Mouse (Mus musculus) heart, embryonic 15.5 days (tissue): ENCODE data around the gene Itpr1. TPM values are rescaled to one million over a fixed set of nuclear protein-coding genes. Genes with fewer than 3 reads are reported as not detected.

Source experiments
- ATAC-seq: fragments of 200-750 bp; cut with Nextera tagmentation; replicated peaks from 2 replicates; pipeline ENCODE4 v1.8.0; 2017; ENCODE audit warnings: low read depth, moderate TSS enrichment; ENCODE audit not compliant: insufficient number of reproducible peaks, insufficient read depth, low FRiP score
- H3K27ac ChIP-seq: fragments of 300-500 bp; sonication (generic); 2 replicates; pipeline ENCODE4 v1.5.1; 2015; ENCODE audit warnings: mild to moderate bottlenecking, inconsistent platforms
- H3K27me3 ChIP-seq: fragments of 300-500 bp; sonication (generic); 2 replicates; pipeline ENCODE4 v1.6.1; 2015; ENCODE audit warnings: inconsistent platforms
- H3K36me3 ChIP-seq: fragments of 300-500 bp; sonication (generic); 2 replicates; pipeline ENCODE4 v1.6.1; 2015; ENCODE audit warnings: mild to moderate bottlenecking, inconsistent platforms
- H3K4me1 ChIP-seq: fragments of 300-500 bp; sonication (generic); replicated peaks from 2 replicates; pipeline ENCODE4 v1.6.1; 2015; ENCODE audit warnings: inconsistent platforms
- H3K4me2 ChIP-seq: fragments of 300-500 bp; sonication (generic); 2 replicates; pipeline ENCODE4 v1.6.1; 2015; ENCODE audit warnings: inconsistent platforms, mild to moderate bottlenecking, moderate library complexity
- H3K4me3 ChIP-seq: fragments of 300-500 bp; sonication (generic); 2 replicates; pipeline ENCODE4 v1.5.1; 2015; ENCODE audit warnings: mild to moderate bottlenecking, inconsistent platforms
- H3K9ac ChIP-seq: fragments of 300-500 bp; sonication (generic); 2 replicates; pipeline ENCODE4 v1.6.1; 2015; ENCODE audit warnings: mild to moderate bottlenecking, inconsistent platforms
- H3K9me3 ChIP-seq: fragments of 300-500 bp; sonication (generic); replicated peaks from 2 replicates; pipeline ENCODE4 v1.6.1; 2016; ENCODE audit warnings: inconsistent platforms
- WGBS: fragments of 180-500 bp; shearing (Covaris S2); methylation state at CpG from one replicate; pipeline ENCODE4 v1.1.7; 2015; ENCODE audit warnings: mixed read lengths; 5-methylcytosine and 5-hydroxymethylcytosine counted together
- polyA plus RNA-seq: library from polyadenylated mRNA; unstranded; fragments of >200 nt; fragmentation: Nextera tagmentation; extraction: Ambion mirVana; gene quantifications from 2 replicates; pipeline ENCODE4 v1.2.1, GENCODE M21; 2015

Itpr1 gene
- polyA plus RNA-seq, 1 experiment from 2014 or later = 11.4 TPM

DNA sequence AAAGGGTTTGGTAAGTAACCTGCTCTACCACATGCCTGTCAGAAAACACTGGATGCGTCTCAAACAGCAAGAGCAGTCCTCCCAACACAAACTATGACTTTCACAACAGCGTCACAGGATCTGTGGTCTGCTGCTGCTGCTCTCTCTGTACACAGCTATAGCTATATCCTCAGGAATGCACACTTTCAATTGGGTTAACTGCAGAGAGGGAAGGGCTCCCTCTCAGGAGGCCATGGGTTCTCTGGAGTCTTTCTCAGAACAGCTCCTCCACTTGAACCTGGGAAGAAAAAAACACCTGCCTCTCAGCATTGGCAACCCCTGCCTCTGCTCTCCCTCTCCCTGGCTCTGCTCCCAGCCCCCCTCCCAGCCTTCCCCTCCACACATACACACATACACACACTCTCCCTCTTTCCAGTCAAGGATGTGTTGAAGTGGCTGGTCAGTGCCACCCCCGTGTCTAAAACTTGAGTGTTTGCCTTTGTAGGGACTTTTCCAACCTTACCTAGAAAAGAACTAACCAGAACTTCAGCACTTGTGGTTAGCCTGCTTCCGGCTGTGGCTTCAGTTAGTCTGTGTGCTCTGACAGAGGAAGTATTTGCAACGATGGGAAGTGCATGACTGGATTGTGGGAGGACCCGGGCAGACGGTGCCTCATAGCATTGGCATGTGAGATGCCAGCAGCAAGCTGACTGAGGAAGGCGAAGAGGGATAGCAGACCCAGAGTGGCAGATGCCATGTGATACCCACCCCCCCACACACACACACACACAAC is 323.8 kb downstream of the Itpr1 start:
- peak overlapping the region; percentile 33 for H3K4me2 ChIP-seq
- no peak overlapping the region for H3K9ac ChIP-seq
- peak overlapping the region; percentile 85 for H3K27ac ChIP-seq
- H3K27me3 ChIP-seq = no peaks in the 10 kb centered on the region
- 28% methylated on average over 8 of the region's 8 CpGs for WGBS
- peaks cover 41% of the 10 kb centered on the region for H3K4me1 ChIP-seq
- peaks cover 3% of the 10 kb centered on the region; the same call in 1 of the 2 replicates for H3K36me3 ChIP-seq
- H3K4me3 ChIP-seq = no peak overlapping the region
- no peaks in the 10 kb centered on the region for H3K9me3 ChIP-seq
- peak; percentile 82 for ATAC-seq

DNA sequence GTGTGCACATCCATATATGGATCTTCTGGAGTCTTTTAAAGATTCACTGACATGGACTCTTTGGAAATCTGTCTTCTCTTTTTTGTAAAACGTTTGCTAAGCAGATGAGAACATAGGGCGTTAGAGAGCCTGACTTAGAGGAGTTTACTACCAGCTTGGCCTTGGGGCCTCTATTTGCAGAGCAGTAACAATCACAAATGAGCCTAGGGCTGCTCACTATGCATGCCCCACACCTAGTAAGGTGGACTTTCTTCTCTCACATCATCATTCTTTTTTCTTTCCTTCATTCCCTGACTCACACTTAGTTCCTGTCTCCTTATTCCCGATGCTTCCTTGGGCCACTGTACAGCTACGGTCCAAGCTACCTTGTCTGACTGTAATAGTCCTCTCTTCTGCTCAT is 325.5 kb downstream of the Itpr1 start:
- H3K27ac ChIP-seq = no peak overlapping the region
- 83% methylated on average over 4 of the region's 4 CpGs for WGBS

DNA sequence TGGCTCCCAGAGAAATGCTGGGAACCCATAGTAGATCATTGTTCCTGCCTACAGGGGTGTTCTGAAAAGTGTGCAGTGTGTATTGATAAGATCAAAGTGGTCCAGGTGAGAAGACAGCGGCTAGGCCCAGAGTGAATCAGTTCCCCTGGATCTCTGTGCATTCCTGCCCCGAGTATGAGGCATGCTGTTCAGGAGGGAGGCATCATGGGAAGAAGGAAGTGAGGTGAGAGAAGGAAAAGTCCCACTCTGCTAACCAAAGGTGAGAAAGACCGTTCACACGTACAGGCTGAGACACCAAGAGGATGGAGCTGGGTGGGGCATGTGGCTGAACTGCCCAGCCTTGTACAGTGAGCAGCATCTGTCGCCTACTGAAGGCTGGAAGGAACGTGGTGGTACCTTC is 327.5 kb downstream of the Itpr1 start:
- H3K36me3 ChIP-seq = peaks cover 3% of the 10 kb centered on the region; the same call in 1 of the 2 replicates
- no peaks in the 10 kb centered on the region for H3K27me3 ChIP-seq
- WGBS = 81% methylated on average over 6 of the region's 6 CpGs
- H3K4me3 ChIP-seq = no peak overlapping the region
- ATAC-seq = no peak
- peaks cover 29% of the 10 kb centered on the region for H3K4me1 ChIP-seq
- H3K9me3 ChIP-seq = no peaks in the 10 kb centered on the region
- H3K9ac ChIP-seq = no peak overlapping the region
- no peak overlapping the region for H3K4me2 ChIP-seq
- no peak overlapping the region for H3K27ac ChIP-seq

More for the DNA sequence above, 325.5 kb downstream of the Itpr1 start:
- Histone ChIP-seq H3K4me3 (no peak overlapping the region), H3K36me3 (peaks cover 3% of the 10 kb centered on the region; the same call in 1 of the 2 replicates), H3K9ac (no peak overlapping the region), H3K4me2 (no peak overlapping the region), H3K9me3 (no peaks in the 10 kb centered on the region), H3K4me1 (peaks cover 29% of the 10 kb centered on the region), H3K27me3 (no peaks in the 10 kb centered on the region)
- ATAC-seq = no peak

DNA sequence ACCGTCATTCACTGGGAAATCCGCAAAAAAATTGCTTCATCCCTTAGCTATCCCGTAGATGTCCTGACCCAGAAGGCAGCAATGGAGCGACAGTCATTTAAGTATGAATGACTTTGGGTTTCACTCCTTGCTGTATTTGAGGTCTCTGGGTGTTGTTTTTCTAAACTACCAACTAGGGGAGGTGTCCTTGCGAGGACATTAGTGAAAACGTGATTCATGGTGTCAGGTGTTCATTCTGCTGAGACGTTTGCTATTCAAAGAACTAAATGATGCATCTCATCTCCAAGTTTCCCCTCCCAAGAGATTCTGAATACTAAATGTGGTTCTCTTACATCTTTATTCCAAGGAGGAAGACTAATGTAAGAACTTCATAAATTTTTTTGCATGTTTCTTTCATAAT is 332.0 kb downstream of the Itpr1 start:
- Histone ChIP-seq H3K4me2 (no peak overlapping the region), H3K9me3 (no peaks in the 10 kb centered on the region), H3K9ac (no peak overlapping the region), H3K27me3 (no peaks in the 10 kb centered on the region), H3K36me3 (peaks cover 3% of the 10 kb centered on the region; the same call in 1 of the 2 replicates), H3K27ac (no peak overlapping the region), H3K4me1 (no peaks in the 10 kb centered on the region), H3K4me3 (no peak overlapping the region)
- 78% methylated on average over 7 of the region's 7 CpGs for WGBS
- ATAC-seq = no peak

DNA sequence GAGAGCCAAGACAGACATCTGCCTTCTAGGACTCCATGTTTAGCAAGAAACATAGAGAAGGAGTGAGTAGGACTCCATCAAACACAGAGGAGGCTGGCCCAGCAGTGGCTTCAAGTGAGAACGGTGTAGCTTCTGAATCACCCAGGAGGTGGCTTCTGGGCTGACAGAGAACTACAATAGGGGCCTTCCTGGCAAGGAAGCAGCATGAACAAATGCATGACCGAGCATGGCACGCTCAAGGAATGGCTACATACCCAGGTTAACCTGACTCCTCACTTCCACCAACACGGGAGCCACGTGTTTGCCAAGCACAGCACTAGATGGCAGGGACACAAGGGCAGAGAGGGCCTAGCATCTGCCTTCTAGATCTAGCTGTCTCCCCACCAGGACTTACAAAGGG is 332.6 kb downstream of the Itpr1 start:
- Histone ChIP-seq H3K27ac (no peak overlapping the region), H3K4me3 (no peak overlapping the region), H3K9ac (no peak overlapping the region), H3K4me2 (no peak overlapping the region), H3K4me1 (no peaks in the 10 kb centered on the region), H3K36me3 (peaks cover 3% of the 10 kb centered on the region; the same call in 1 of the 2 replicates), H3K9me3 (no peaks in the 10 kb centered on the region), H3K27me3 (no peaks in the 10 kb centered on the region)
- whole genome bisulfite sequencing = 82% methylated on average over 5 of the region's 5 CpGs
- no peak for ATAC-seq

DNA sequence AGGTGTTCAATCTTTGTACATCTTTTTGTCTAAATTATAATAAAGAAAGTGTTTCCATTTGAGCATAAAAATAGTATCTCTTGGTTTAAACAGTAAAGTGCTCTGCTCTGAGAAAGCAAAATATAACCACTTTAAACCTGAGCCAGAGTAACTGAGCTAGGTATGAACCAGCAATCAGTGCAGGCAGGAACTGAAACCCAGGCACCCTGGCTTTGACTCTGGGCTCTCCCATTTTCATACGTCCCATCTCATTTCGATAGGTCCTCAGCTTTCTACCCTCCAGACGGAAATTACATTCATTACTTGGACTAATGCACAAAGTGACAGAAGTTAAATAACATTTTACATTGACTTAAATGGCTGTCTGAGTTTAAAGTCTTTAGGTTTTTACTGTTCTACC is 335.5 kb downstream of the Itpr1 start:
- H3K9me3 ChIP-seq = no peaks in the 10 kb centered on the region
- WGBS = 88% methylated on average over 3 of the region's 3 CpGs
- H3K9ac ChIP-seq = no peak overlapping the region
- no peak overlapping the region for H3K4me3 ChIP-seq
- H3K27me3 ChIP-seq = no peaks in the 10 kb centered on the region
- no peak for ATAC-seq
- no peaks in the 10 kb centered on the region for H3K36me3 ChIP-seq
- H3K4me1 ChIP-seq = no peaks in the 10 kb centered on the region
- H3K4me2 ChIP-seq = no peak overlapping the region
- no peak overlapping the region for H3K27ac ChIP-seq

DNA sequence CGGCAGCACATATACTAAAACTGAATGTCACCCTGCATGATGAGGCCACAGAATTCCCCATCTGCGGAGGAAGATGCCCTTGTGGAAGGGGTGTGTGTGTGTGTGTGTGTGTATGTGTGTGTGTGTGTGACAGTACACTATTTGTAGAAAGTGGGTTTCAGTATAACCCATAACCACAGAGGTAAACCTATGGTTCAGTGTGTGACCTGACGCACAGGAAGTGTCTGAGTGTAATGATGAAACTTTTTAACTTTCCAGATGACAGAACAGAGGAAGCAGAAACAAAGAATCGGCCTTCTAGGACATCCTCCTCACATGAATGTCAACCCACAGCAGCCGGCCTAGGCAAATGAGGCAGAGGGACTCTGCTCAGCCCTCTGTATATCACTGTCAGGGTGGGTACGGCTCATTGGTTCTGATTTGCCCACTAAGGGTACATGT is 336.6 kb downstream of the Itpr1 start:
- Histone ChIP-seq H3K4me2 (no peak overlapping the region), H3K9me3 (no peaks in the 10 kb centered on the region), H3K27ac (no peak overlapping the region), H3K4me1 (no peaks in the 10 kb centered on the region), H3K27me3 (no peaks in the 10 kb centered on the region), H3K9ac (no peak overlapping the region), H3K4me3 (no peak overlapping the region), H3K36me3 (no peaks in the 10 kb centered on the region)
- 75% methylated on average over 6 of the region's 6 CpGs for WGBS
- no peak for ATAC-seq

DNA sequence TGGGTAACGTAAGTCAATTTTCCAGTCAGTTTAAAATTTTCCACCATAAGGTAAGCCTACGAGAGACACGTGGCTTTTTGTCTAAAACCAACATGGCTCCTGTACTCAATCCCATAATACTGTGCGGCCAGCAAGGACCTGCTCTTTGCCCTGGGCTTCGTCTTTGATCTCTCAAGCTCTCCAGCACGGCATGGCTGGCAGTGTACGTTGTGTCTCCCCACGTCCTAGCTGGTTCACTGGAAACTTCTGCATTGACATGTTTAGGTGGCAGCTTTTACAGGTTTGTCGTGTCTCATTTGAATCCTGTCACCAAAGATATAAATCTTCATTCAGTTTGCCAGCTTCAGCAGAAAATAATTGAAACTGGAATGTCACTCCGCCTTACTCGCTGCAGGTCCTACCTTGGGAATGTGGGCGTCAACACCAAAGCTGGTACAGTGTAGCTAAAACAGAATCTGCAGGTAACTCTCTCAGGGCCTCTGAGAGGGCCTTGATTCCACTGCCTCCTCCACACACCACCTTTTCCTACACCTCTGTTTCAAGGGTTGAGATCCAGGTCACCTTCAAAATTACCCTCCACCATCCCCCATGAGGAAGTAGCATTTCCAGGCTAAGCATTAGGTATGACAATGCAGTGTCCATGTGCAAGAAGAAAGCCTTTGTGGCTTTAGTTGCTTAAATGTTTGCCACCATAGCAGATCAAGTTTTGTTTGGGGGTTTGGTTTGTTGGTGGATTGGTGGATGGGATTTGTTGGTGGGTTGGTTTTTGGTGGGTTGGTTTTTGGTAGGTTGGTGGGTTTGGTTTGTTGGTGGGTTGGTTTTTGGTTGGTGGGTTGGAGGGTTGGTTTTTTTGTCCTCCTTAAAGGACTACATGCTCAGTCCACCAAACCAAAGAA is 339.1 kb downstream of the Itpr1 start:
- no peak for ATAC-seq
- 91% methylated on average over 12 of the region's 12 CpGs for WGBS
- H3K9ac ChIP-seq = no peak overlapping the region

DNA sequence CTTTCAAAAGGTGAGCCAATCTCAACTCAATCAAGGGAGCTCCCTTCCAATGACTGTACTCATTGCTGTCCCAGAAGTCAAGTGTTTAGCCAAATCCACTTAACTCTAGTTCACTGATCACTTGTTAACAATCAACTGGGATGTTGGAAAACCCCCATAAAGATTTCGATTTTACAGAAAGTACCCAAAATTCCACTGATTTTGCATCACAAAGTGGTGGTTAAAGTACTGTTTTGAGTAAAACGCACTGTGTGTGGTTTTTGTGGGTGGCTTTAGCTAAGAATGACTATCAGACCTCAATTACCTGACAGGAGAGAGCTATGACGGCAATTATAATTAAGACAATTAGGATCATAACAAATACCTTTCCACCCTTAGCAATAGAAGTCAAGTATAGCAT is 340.1 kb downstream of the Itpr1 start:
- Histone ChIP-seq H3K36me3 (no peaks in the 10 kb centered on the region), H3K27ac (no peak overlapping the region), H3K9me3 (no peaks in the 10 kb centered on the region), H3K4me1 (no peaks in the 10 kb centered on the region), H3K9ac (no peak overlapping the region), H3K27me3 (no peaks in the 10 kb centered on the region), H3K4me2 (no peak overlapping the region), H3K4me3 (no peak overlapping the region)
- WGBS = 83% methylated on average over 3 of the region's 3 CpGs
- ATAC-seq = no peak

More for the DNA sequence above, 339.1 kb downstream of the Itpr1 start:
- Histone ChIP-seq H3K4me2 (no peak overlapping the region), H3K4me3 (no peak overlapping the region), H3K9me3 (no peaks in the 10 kb centered on the region), H3K4me1 (no peaks in the 10 kb centered on the region), H3K27me3 (no peaks in the 10 kb centered on the region), H3K36me3 (no peaks in the 10 kb centered on the region), H3K27ac (no peak overlapping the region)

DNA sequence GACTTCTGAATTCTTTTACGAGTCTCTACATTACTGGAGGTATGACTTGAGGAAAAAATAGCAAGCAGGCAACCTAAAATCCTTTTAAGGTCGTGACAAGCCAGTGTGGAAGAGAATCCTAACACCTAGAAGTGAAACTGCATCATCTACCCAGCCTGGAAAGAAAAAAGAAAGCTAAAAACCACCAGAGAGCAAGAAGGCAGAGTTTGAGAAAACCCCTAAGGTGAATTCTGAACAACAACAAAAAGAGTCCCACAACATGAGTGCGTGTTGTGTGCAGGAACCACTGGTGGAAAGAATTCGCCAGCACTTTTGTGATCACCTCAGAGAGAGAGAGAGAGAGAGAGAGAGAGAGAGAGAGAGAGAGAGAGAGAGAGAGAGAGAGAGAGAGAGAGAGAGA is 340.6 kb downstream of the Itpr1 start:
- Histone ChIP-seq H3K9me3 (no peaks in the 10 kb centered on the region), H3K9ac (no peak overlapping the region), H3K27me3 (no peaks in the 10 kb centered on the region), H3K36me3 (no peaks in the 10 kb centered on the region), H3K4me1 (no peaks in the 10 kb centered on the region), H3K27ac (no peak overlapping the region), H3K4me2 (no peak overlapping the region), H3K4me3 (no peak overlapping the region)
- 79% methylated on average over 4 of the region's 4 CpGs for WGBS
- ATAC-seq = no peak

DNA sequence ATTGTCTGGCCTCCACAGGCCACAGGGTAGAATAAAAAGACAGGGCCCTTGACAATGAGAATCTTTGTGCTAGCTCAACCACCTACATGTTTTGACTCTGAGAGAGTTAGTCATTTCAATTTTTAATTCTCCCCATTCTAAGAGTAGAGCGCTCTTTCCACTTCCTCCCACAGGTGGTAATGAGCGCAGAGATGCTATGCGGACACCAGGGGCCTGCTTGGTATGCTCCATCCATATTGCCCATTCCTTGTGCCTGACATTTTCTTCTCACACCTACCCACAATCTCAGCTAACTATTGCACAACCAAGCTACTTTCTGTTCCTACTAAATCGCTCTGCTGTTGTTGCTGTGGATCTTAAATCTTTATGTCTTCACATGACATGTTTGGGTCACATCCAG is 341.5 kb downstream of the Itpr1 start:
- no peak overlapping the region for H3K27ac ChIP-seq
- 90% methylated on average over 4 of the region's 4 CpGs for WGBS
- no peak overlapping the region for H3K4me3 ChIP-seq
- no peak overlapping the region for H3K4me2 ChIP-seq
- H3K36me3 ChIP-seq = no peaks in the 10 kb centered on the region
- no peak overlapping the region for H3K9ac ChIP-seq
- no peaks in the 10 kb centered on the region for H3K4me1 ChIP-seq
- no peak for ATAC-seq
- no peaks in the 10 kb centered on the region for H3K9me3 ChIP-seq
- no peaks in the 10 kb centered on the region for H3K27me3 ChIP-seq
